Mouse (Mus musculus) embryonic fibroblast, embryonic 13.5 days (primary cell): Measurements from ENCODE around the gene Lilra5. TPM values are rescaled to one million over a fixed set of nuclear protein-coding genes. Genes with fewer than 3 reads are reported as not detected.

Experiments used
- H3K27ac ChIP-seq: 2 replicates; pipeline ENCODE4 v1.5.1; 2012; ENCODE audit warnings: low read length, control low read depth, inconsistent platforms; ENCODE audit not compliant: insufficient read depth
- H3K4me1 ChIP-seq: 2 replicates; pipeline ENCODE4 v1.6.1; 2011; ENCODE audit warnings: low read length; ENCODE audit not compliant: control insufficient read depth, insufficient read depth
- H3K4me3 ChIP-seq: 2 replicates; pipeline ENCODE4 v1.5.1; 2011; ENCODE audit warnings: mild to moderate bottlenecking, control low read depth, low read length; ENCODE audit not compliant: insufficient read depth
- CTCF ChIP-seq: IDR thresholded peaks from 2 replicates; pipeline ENCODE4 v1.5.1; 2011; ENCODE audit warnings: mild to moderate bottlenecking, control low read depth, low read length, moderate library complexity, borderline replicate concordance; ENCODE audit not compliant: insufficient read depth
- POLR2A ChIP-seq: IDR thresholded peaks from 2 replicates; pipeline ENCODE4 v1.6.1; 2011; ENCODE audit warnings: low read depth, mild to moderate bottlenecking, control low read depth, low read length, moderate library complexity
- polyA plus RNA-seq: library from polyadenylated mRNA; stranded (reverse); fragments of >200 nt; gene quantifications from 2 replicates; pipeline ENCODE4 v1.2.4, GENCODE M21; 2011; ENCODE audit warnings: low read depth; ENCODE audit not compliant: missing spikeins, insufficient read length

Gene Lilra5
- polyA plus RNA-seq, 1 experiment, result not detected

DNA sequence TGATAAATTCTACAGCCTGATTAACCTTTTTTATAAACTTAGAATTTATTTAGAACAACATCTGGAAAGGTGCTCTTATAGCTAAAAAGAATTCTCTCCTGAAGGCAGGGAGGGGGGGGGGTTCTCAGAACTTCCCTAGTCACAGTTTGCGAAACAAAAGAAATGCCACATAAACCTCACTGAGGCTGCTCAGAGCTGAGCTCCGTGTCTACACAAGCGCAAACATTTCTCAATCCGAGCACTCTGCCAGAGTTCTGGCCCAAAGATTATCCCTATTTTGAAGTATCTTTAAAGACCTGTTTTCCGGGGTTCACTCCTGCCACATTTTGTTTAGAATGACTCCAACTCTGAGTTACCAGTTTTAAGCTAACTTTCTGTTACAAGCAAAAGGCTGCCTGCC is 55.1 kb downstream of the Lilra5 start:
- Histone ChIP-seq H3K4me3 (no peak overlapping the region), H3K4me1 (no peaks in the 10 kb centered on the region), H3K27ac (no peak overlapping the region)
- TF ChIP-seq POLR2A (no peak), CTCF (no peak)

Other genes with a start within 250 kb of the Lilra5 start
- 0.65 TPM in 1 of 2 replicates, not detected in the other for gene Lair1, start 174.6 kb upstream of the Lilra5 start, polyA plus RNA-seq
- gene Ttyh1, start 118.3 kb upstream of the Lilra5 start, polyA plus RNA-seq, result 0.94 and 1.9 TPM in 2 replicates
- 62.7 and 81.4 TPM in 2 replicates for gene Leng8, start 100.7 kb upstream of the Lilra5 start, polyA plus RNA-seq
- gene Leng9, start 87.4 kb upstream of the Lilra5 start, polyA plus RNA-seq, result 2.3 and 2.5 TPM in 2 replicates
- 26.5 and 26.9 TPM in 2 replicates for gene Cdc42ep5, start 72.9 kb upstream of the Lilra5 start, polyA plus RNA-seq
- gene Ncr1, start 100.0 kb downstream of the Lilra5 start, polyA plus RNA-seq, result not detected in 2 replicates
- gene Gp6, start 160.0 kb downstream of the Lilra5 start, polyA plus RNA-seq, result not detected in 2 replicates
- 14.7 and 16.8 TPM in 2 replicates for gene Rdh13, start 207.9 kb downstream of the Lilra5 start, polyA plus RNA-seq
- 2.1 and 2.9 TPM in 2 replicates for gene Eps8l1, start 222.9 kb downstream of the Lilra5 start, polyA plus RNA-seq